Mouse (Mus musculus): ENCODE data around the gene Lsg1. TPM values are rescaled to one million over a fixed set of nuclear protein-coding genes. Genes with fewer than 3 reads are reported as not detected.

Lsg1 gene
- polyA plus RNA-seq, 1 experiment from 2014 or later: 17.5 TPM

DNA sequence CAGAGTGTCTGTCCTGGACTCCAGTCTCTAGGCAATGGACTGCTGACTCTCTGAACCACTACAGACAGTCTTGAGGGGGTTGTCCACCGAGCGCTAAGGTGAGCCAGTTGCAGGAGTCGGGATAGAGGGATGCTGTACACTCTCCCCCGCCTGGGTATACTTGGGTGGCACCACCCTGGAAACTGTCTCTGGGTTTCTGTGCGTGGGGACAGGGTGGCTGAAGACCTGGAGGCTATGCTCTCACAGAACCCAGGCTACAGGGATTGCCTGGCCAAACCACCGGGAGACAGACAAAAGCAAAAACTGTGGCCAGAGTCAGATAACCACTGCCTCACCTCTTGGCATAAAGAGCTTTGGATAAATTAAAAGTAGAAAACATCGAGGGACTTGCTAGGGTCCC lies 37.9 kb downstream of the Lsg1 start:
- Histone ChIP-seq H3K27me3 (ENCODE audit: control insufficient read depth, insufficient read depth, low read depth, low read length) (peaks cover 20% of the 10 kb centered on the region), H3K4me2 (ENCODE audit: low read depth, low read length) (peak overlapping the region; percentile 94; the same call in 1 of the 2 replicates), H3K9me3 (replicated peaks; ENCODE audit: control insufficient read depth, low read length) (no peaks in the 10 kb centered on the region), H3K27ac (ENCODE audit: low read length) (no peak overlapping the region), H3K4me3 (ENCODE audit: low read depth, low read length) (no peak overlapping the region; the same call in 1 of the 2 replicates), H3K9ac (ENCODE audit: low read depth, low read length) (no peak overlapping the region), H3K36me3 (ENCODE audit: control insufficient read depth, insufficient read depth) (no peaks in the 10 kb centered on the region), H3K4me1 (ENCODE audit: control insufficient read depth, low read depth, low read length) (peaks cover 7% of the 10 kb centered on the region)
- ATAC-seq (ENCODE audit: low read depth): no peak
- 56% methylated on average over 7 of the region's 7 CpGs for WGBS (ENCODE audit: insufficient replicate concordance)

DNA sequence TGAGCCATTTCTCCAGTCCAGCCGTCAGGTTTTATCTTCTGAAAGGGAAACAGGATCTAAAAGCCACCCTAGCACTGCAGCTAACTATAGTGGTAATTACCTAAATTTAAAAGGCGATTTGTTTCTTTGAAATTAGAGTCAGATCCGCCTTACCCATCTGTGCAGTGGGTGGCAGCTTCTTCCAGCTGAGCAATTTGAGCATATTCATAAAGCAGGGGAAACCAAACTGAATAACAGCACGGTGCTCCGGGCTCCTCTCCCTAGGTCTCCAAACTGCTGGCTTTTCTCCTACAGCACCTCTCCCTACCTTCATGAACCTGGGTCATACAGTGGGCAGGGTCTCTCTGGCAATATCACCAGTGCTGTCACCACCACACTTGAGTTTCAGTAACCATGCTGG lies 39.1 kb downstream of the Lsg1 start:
- H3K27me3 ChIP-seq (ENCODE audit: control insufficient read depth, insufficient read depth, low read depth, low read length): peaks cover 20% of the 10 kb centered on the region
- H3K9ac ChIP-seq (ENCODE audit: low read depth, low read length): no peak overlapping the region
- H3K9me3 ChIP-seq (replicated peaks; ENCODE audit: control insufficient read depth, low read length): no peaks in the 10 kb centered on the region
- no peak overlapping the region for H3K4me3 ChIP-seq (ENCODE audit: low read depth, low read length)
- 78% methylated on average over 5 of the region's 5 CpGs for WGBS (ENCODE audit: insufficient replicate concordance)
- ATAC-seq (ENCODE audit: low read depth): no peak
- no peak overlapping the region for H3K27ac ChIP-seq (ENCODE audit: low read length)
- H3K4me1 ChIP-seq (ENCODE audit: control insufficient read depth, low read depth, low read length): peaks cover 7% of the 10 kb centered on the region
- no peaks in the 10 kb centered on the region for H3K36me3 ChIP-seq (ENCODE audit: control insufficient read depth, insufficient read depth)
- no peak overlapping the region for H3K4me2 ChIP-seq (ENCODE audit: low read depth, low read length)

GRCm38 (mm10) chr16:30544693-30545092 lies 42.7 kb downstream of the Lsg1 start:
- peaks cover 10% of the 10 kb centered on the region for H3K27me3 ChIP-seq (ENCODE audit: control insufficient read depth, insufficient read depth, low read depth, low read length)
- ATAC-seq (ENCODE audit: low read depth): no peak
- H3K4me1 ChIP-seq (ENCODE audit: control insufficient read depth, low read depth, low read length): peaks cover 3% of the 10 kb centered on the region
- H3K36me3 ChIP-seq (ENCODE audit: control insufficient read depth, insufficient read depth): no peaks in the 10 kb centered on the region
- no peak overlapping the region for H3K4me3 ChIP-seq (ENCODE audit: low read depth, low read length)
- H3K9ac ChIP-seq (ENCODE audit: low read depth, low read length): no peak overlapping the region
- WGBS (ENCODE audit: insufficient replicate concordance): 33% methylated on average over 4 of the region's 4 CpGs
- H3K9me3 ChIP-seq (replicated peaks; ENCODE audit: control insufficient read depth, low read length): no peaks in the 10 kb centered on the region
- no peak overlapping the region for H3K27ac ChIP-seq (ENCODE audit: low read length)
- no peak overlapping the region for H3K4me2 ChIP-seq (ENCODE audit: low read depth, low read length)

DNA sequence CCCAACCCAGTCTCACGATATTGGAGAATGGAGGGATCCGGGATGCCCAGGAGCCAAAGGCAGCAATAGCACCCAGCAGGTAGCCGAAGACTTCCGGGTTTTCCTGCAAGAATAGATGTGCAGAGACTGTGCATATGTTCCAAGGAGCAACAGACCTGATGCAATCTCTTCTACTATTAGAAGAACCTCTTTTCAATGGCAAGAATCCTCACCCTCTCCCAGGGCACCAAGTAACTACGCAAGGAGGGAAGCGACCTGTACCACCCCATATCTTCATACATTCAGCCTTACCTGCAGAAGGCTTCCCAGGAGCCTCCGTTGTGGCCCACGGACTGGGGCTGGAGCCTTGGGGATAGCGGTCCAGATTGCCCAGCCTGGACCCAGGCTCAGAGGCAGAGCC lies 44.0 kb downstream of the Lsg1 start:
- no peak for ATAC-seq (ENCODE audit: low read depth)
- Histone ChIP-seq H3K4me3 (ENCODE audit: low read depth, low read length) (no peak overlapping the region), H3K27me3 (ENCODE audit: control insufficient read depth, insufficient read depth, low read depth, low read length) (peaks cover under 1% of the 10 kb centered on the region; the same call in 1 of the 2 replicates), H3K36me3 (ENCODE audit: control insufficient read depth, insufficient read depth) (no peaks in the 10 kb centered on the region), H3K9ac (ENCODE audit: low read depth, low read length) (no peak overlapping the region), H3K27ac (ENCODE audit: low read length) (no peak overlapping the region), H3K4me1 (ENCODE audit: control insufficient read depth, low read depth, low read length) (peaks cover 3% of the 10 kb centered on the region), H3K9me3 (replicated peaks; ENCODE audit: control insufficient read depth, low read length) (no peaks in the 10 kb centered on the region), H3K4me2 (ENCODE audit: low read depth, low read length) (no peak overlapping the region)
- 82% methylated on average over 9 of the region's 9 CpGs for WGBS (ENCODE audit: insufficient replicate concordance)

- Histone ChIP-seq H3K27ac (ENCODE audit: low read length) (no peak overlapping the region), H3K4me3 (ENCODE audit: low read depth, low read length) (no peak overlapping the region), H3K9me3 (replicated peaks; ENCODE audit: control insufficient read depth, low read length) (no peaks in the 10 kb centered on the region), H3K36me3 (ENCODE audit: control insufficient read depth, insufficient read depth) (no peaks in the 10 kb centered on the region), H3K27me3 (ENCODE audit: control insufficient read depth, insufficient read depth, low read depth, low read length) (no peaks in the 10 kb centered on the region), H3K4me2 (ENCODE audit: low read depth, low read length) (no peak overlapping the region), H3K9ac (ENCODE audit: low read depth, low read length) (no peak overlapping the region), H3K4me1 (ENCODE audit: control insufficient read depth, low read depth, low read length) (peaks cover 3% of the 10 kb centered on the region)
- ATAC-seq (ENCODE audit: low read depth): no peak
- WGBS (ENCODE audit: insufficient replicate concordance): 55% methylated on average over 6 of the region's 6 CpGs
Measured at GRCm38 (mm10) chr16:30542826-30543225, 44.6 kb downstream of the Lsg1 start.

DNA sequence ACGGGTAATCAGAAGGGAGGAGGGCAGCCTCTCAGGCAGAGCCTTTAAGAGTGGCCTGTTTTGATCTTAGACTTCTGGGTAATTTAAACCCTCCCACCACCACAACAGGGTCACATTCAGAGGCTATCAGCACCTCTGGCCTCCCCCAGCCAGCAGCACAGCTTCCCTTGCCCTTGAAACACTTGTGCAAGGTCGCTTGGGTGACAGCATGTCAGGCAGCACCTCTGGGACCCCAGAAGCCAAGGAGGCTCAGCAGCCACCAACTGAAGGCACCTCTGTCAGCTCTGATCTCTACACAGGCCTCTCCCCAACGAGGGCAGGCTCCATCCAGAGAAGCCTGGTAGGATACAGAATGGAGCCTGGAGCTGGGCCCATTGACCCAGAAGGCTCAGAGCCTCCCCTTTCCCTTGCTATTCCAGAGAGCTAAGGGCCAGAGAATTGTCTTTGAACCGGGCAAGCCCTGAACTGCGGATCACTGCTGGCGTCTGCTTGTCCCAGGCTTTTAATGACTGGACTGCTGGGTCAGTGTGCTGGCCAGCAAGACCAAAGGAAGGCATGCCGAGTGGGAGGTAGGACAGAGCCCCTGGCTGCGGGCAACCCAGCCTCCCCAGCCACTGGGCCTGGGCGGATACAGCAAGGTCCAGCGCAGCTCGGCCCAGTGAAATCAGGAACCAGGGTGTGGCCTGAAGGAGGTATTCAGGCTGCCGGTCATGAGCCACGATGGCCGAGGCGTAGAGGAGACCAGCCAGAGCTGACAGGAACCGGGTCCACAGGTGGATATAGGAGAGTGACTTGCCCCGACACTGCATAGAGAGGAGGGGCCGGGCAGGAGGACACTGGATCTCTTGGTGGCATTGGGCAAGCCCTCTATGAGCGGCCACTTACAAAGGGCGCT lies 47.0 kb downstream of the Lsg1 start:
- Histone ChIP-seq H3K4me2 (ENCODE audit: low read depth, low read length) (no peak overlapping the region), H3K4me3 (ENCODE audit: low read depth, low read length) (no peak overlapping the region), H3K27ac (ENCODE audit: low read length) (no peak overlapping the region), H3K27me3 (ENCODE audit: control insufficient read depth, insufficient read depth, low read depth, low read length) (no peaks in the 10 kb centered on the region), H3K4me1 (ENCODE audit: control insufficient read depth, low read depth, low read length) (peaks cover 3% of the 10 kb centered on the region), H3K9me3 (replicated peaks; ENCODE audit: control insufficient read depth, low read length) (no peaks in the 10 kb centered on the region), H3K36me3 (ENCODE audit: control insufficient read depth, insufficient read depth) (no peaks in the 10 kb centered on the region), H3K9ac (ENCODE audit: low read depth, low read length) (no peak overlapping the region)
- 66% methylated on average over 20 of the region's 20 CpGs for WGBS (ENCODE audit: insufficient replicate concordance)
- 0 out of 2 replicates have a peak, but pooled peaks have one; percentile 13 for ATAC-seq (ENCODE audit: low read depth)

DNA sequence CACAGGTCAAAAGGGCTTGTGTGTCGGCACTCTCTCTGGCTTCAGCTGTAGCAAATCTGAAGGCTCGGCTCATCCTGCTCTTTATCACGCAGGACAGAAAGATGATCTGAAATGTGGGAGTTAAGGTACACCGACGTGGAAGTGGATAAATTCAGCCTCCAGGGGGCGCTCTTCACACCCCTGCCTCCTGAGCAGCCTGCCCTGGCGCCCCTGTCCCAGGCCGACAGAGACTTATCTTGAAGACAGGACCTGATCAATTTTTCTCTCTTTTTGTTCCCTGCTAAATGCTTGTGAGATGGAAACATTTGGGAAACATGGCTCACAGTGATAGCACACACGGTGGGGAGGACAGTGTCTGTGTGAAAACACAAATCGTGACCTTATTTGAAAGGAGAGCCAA lies 48.0 kb downstream of the Lsg1 start:
- Histone ChIP-seq H3K27ac (ENCODE audit: low read length) (no peak overlapping the region), H3K4me3 (ENCODE audit: low read depth, low read length) (no peak overlapping the region), H3K4me2 (ENCODE audit: low read depth, low read length) (no peak overlapping the region), H3K27me3 (ENCODE audit: control insufficient read depth, insufficient read depth, low read depth, low read length) (no peaks in the 10 kb centered on the region), H3K4me1 (ENCODE audit: control insufficient read depth, low read depth, low read length) (no peaks in the 10 kb centered on the region), H3K36me3 (ENCODE audit: control insufficient read depth, insufficient read depth) (no peaks in the 10 kb centered on the region), H3K9me3 (replicated peaks; ENCODE audit: control insufficient read depth, low read length) (no peaks in the 10 kb centered on the region), H3K9ac (ENCODE audit: low read depth, low read length) (no peak overlapping the region)
- ATAC-seq (ENCODE audit: low read depth): no peak
- WGBS (ENCODE audit: insufficient replicate concordance): 22% methylated on average over 10 of the region's 10 CpGs

DNA sequence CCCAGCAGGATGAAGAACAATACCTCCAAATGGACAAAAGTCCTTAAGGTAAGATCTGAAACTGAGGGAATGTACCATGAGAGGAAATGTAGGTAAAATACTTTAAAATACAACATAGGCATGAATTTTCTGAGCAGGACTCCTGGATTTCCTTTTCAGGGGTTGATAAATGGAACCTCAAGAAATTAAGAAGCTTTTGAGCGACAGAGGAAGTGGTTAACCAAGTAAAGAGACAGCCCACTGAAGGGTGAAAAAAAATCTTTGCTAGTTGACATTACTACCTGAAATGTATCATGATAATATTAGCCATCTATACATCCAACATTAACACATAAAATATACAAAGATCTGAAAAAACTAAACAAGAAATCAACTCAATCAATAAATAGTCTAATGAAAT lies 52.3 kb downstream of the Lsg1 start:
- peaks cover 3% of the 10 kb centered on the region; the same call in 1 of the 2 replicates for H3K27me3 ChIP-seq (ENCODE audit: control insufficient read depth, insufficient read depth, low read depth, low read length)
- WGBS (ENCODE audit: insufficient replicate concordance): 31% methylated on average over 1 of the region's 1 CpGs

DNA sequence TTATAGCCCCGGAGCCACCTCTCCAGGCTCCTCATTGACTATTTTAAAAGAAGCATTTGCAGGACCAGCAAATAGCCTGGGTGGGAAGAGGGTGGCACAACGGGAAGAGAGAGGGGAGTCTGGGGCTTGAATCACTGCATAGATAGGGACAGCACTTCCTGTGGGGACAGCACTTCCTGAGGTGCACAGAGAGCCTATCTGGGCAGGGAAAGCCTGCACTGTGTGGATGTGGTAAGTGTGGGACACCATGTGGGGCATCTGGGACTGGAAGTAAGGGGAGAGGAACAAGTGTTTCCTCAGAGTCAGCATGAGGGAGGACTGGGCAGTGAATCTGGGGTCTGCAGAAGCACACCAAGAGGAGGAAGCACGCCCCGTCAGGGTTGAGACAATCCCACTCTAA lies 53.8 kb downstream of the Lsg1 start:
- peaks cover 3% of the 10 kb centered on the region; the same call in 1 of the 2 replicates for H3K27me3 ChIP-seq (ENCODE audit: control insufficient read depth, insufficient read depth, low read depth, low read length)
- H3K36me3 ChIP-seq (ENCODE audit: control insufficient read depth, insufficient read depth): no peaks in the 10 kb centered on the region

More for the DNA sequence above, 52.3 kb downstream of the Lsg1 start:
- Histone ChIP-seq H3K4me1 (ENCODE audit: control insufficient read depth, low read depth, low read length) (no peaks in the 10 kb centered on the region; the same call in 1 of the 2 replicates), H3K27ac (ENCODE audit: low read length) (no peak overlapping the region), H3K9me3 (replicated peaks; ENCODE audit: control insufficient read depth, low read length) (no peaks in the 10 kb centered on the region), H3K4me2 (ENCODE audit: low read depth, low read length) (no peak overlapping the region), H3K36me3 (ENCODE audit: control insufficient read depth, insufficient read depth) (no peaks in the 10 kb centered on the region), H3K9ac (ENCODE audit: low read depth, low read length) (no peak overlapping the region), H3K4me3 (ENCODE audit: low read depth, low read length) (no peak overlapping the region)
- ATAC-seq (ENCODE audit: low read depth): no peak

More for the DNA sequence above, 53.8 kb downstream of the Lsg1 start:
- 11% methylated on average over 4 of the region's 4 CpGs for WGBS (ENCODE audit: insufficient replicate concordance)
- Histone ChIP-seq H3K9me3 (replicated peaks; ENCODE audit: control insufficient read depth, low read length) (no peaks in the 10 kb centered on the region), H3K27ac (ENCODE audit: low read length) (no peak overlapping the region), H3K4me2 (ENCODE audit: low read depth, low read length) (no peak overlapping the region), H3K4me1 (ENCODE audit: control insufficient read depth, low read depth, low read length) (no peaks in the 10 kb centered on the region; the same call in 1 of the 2 replicates), H3K4me3 (ENCODE audit: low read depth, low read length) (no peak overlapping the region), H3K9ac (ENCODE audit: low read depth, low read length) (no peak overlapping the region)
- 0 out of 2 replicates have a peak, but pooled peaks have one; percentile 24 for ATAC-seq (ENCODE audit: low read depth)

All from liver, embryonic 16.5 days (tissue).